In genomic region chr8:10994390-10994954, GRCm38 (mm10) we compare ENCODE assay signal across 17 mouse cellular contexts. TPM values are rescaled to one million over a fixed set of nuclear protein-coding genes. Genes with fewer than 3 reads are reported as not detected.
DNase-seq lines count a peak whose midpoint lies in the region; ATAC-seq and TF ChIP-seq lines count a peak whose summit lies in the region.
"Had no signal": no experiment of that assay in that cellular context is flagged by ENCODE, and none has a peak within 500 bp of the region (broad histone marks: within the 10 kb centered on the region; RNA-seq: fewer than 3 reads in every experiment).

No protein-coding gene starts in this region.

- H3K9ac ChIP-seq in intestine, embryonic 16.5 days (ENCODE audit: low read depth, low read length): no peak overlapping the region; the same call in 1 of the 2 replicates
- H3K9ac ChIP-seq in stomach, postnatal 0 days (ENCODE audit: low read length): no peak overlapping the region
- H3K9ac ChIP-seq: hindbrain, embryonic 15.5 days; limb, embryonic 13.5 days had no signal

- TF ChIP-seq POLR2A in cerebellum, adult 2 months (IDR thresholded peaks at IDR 0.05; ENCODE audit: borderline replicate concordance, insufficient read depth, low read length): no peak

- intact Hi-C loops in gastrocnemius, adult 2 months (cut with DNase I): no loop called here

- TF ChIP-seq CTCF in gastrocnemius, adult 2 months (IDR thresholded peaks at IDR 0.05): no peak
- no peak for TF ChIP-seq CTCF in stomach, postnatal 0 days (IDR thresholded peaks at IDR 0.05; ENCODE audit: low read depth)
- TF ChIP-seq CTCF in cerebellum, adult 2 months (IDR thresholded peaks at IDR 0.05; ENCODE audit: borderline replicate concordance, insufficient read depth, low read depth, low read length): no peak

- H3K4me2 ChIP-seq in intestine, embryonic 16.5 days (ENCODE audit: low read depth, low read length): 0 out of 2 replicates have a peak overlapping the region, but pooled peaks have one; percentile 6
- no peak overlapping the region for H3K4me2 ChIP-seq in stomach, postnatal 0 days (replicated peaks; ENCODE audit: low read depth)
- H3K4me2 ChIP-seq: hindbrain, embryonic 15.5 days; limb, embryonic 13.5 days; midbrain, embryonic 11.5 days had no signal

- no peak overlapping the region for H3K4me3 ChIP-seq in gastrocnemius, adult 2 months
- H3K4me3 ChIP-seq in megakaryocyte, embryonic 14.5 days (replicated peaks): peak overlapping the region; percentile 79
- H3K4me3 ChIP-seq in intestine, embryonic 16.5 days (ENCODE audit: low read length): no peak overlapping the region
- H3K4me3 ChIP-seq in stomach, postnatal 0 days (ENCODE audit: low read depth, low read length): no peak overlapping the region
- H3K4me3 ChIP-seq in cerebellum, adult 2 months (replicated peaks; ENCODE audit: insufficient read depth, low read depth, low read length): no peak overlapping the region
- H3K4me3 ChIP-seq: hindbrain, embryonic 15.5 days; layer of hippocampus, adult 2 months; left cerebral cortex, adult 2 months; limb, embryonic 13.5 days had no signal

- no peak for TF ChIP-seq EP300 in stomach, postnatal 0 days (optimal IDR thresholded peaks at IDR 0.05)

- 85% methylated on average over 6 of the region's 6 CpGs for WGBS in intestine, embryonic 16.5 days
- 75% methylated on average over 6 of the region's 6 CpGs for WGBS in stomach, postnatal 0 days
- 83% methylated on average over 6 of the region's 6 CpGs for WGBS in cerebellum, adult 2 months

- H3K9me3 ChIP-seq in megakaryocyte, embryonic 14.5 days: no peaks in the 10 kb centered on the region
- H3K9me3 ChIP-seq in intestine, embryonic 16.5 days (ENCODE audit: control insufficient read depth, low read length): no peaks in the 10 kb centered on the region
- no peaks in the 10 kb centered on the region for H3K9me3 ChIP-seq in stomach, postnatal 0 days (ENCODE audit: control insufficient read depth, low read length)
- H3K9me3 ChIP-seq: hindbrain, embryonic 15.5 days; limb, embryonic 13.5 days had no signal

- H3K27ac ChIP-seq in gastrocnemius, adult 2 months: peak overlapping the region; percentile 86
- H3K27ac ChIP-seq in intestine, embryonic 16.5 days (ENCODE audit: low read length): 0 out of 2 replicates have a peak overlapping the region, but pooled peaks have one; percentile 37
- H3K27ac ChIP-seq in stomach, postnatal 0 days (replicated peaks): peak overlapping the region; percentile 67
- H3K27ac ChIP-seq in cerebellum, adult 2 months (ENCODE audit: insufficient read depth, low read length): no peak overlapping the region
- H3K27ac ChIP-seq: hindbrain, embryonic 15.5 days; layer of hippocampus, adult 2 months; left cerebral cortex, adult 2 months; limb, embryonic 13.5 days had no signal

- DNase-seq in gastrocnemius, adult 2 months: no peak
- DNase-seq in gastrocnemius, postnatal 10 days: no peak
- no peak for DNase-seq in stomach, postnatal 0 days (ENCODE audit: low spot score)
- no peak for DNase-seq in embryo, embryonic 10.5 days (ENCODE audit: low spot score)
- DNase-seq in cerebellum, adult 2 months: no peak
- DNase-seq: cerebellum, postnatal 10 days; heart, postnatal 10 days; kidney, adult 9 months; right cerebral cortex, adult 18-20 months had no signal

- H3K4me1 ChIP-seq in megakaryocyte, embryonic 14.5 days: peaks cover 93% of the 10 kb centered on the region
- H3K4me1 ChIP-seq in intestine, embryonic 16.5 days (ENCODE audit: control insufficient read depth, insufficient read depth, low read length): peaks cover 52% of the 10 kb centered on the region
- peaks cover 8% of the 10 kb centered on the region; the same call in 1 of the 2 replicates for H3K4me1 ChIP-seq in stomach, postnatal 0 days (replicated peaks; ENCODE audit: control insufficient read depth, insufficient read depth)
- H3K4me1 ChIP-seq in cerebellum, adult 2 months (ENCODE audit: control insufficient read depth, insufficient read depth, low read length): peaks cover 22% of the 10 kb centered on the region

- H3K36me3 ChIP-seq in megakaryocyte, embryonic 14.5 days (replicated peaks; ENCODE audit: low read length): peaks cover 96% of the 10 kb centered on the region
- H3K36me3 ChIP-seq in intestine, embryonic 16.5 days (ENCODE audit: control insufficient read depth, insufficient read depth, low read length): 0 out of 2 replicates have a peak, but pooled peaks cover 5% of the 10 kb centered on the region
- no peaks in the 10 kb centered on the region for H3K36me3 ChIP-seq in stomach, postnatal 0 days (ENCODE audit: control insufficient read depth, insufficient read depth, low read length)
- H3K36me3 ChIP-seq: hindbrain, embryonic 15.5 days had no signal

- ATAC-seq in megakaryocyte, adult 5-6 weeks (ENCODE audit: poor library complexity, severe bottlenecking): no peak
- peak; percentile 36 for ATAC-seq in intestine, embryonic 16.5 days
- ATAC-seq in stomach, postnatal 0 days (ENCODE audit: low FRiP score, low TSS enrichment): 0 out of 2 replicates have a peak, but pooled peaks have one; percentile 36

- no peaks in the 10 kb centered on the region for H3K27me3 ChIP-seq in megakaryocyte, embryonic 14.5 days (replicated peaks)
- no peaks in the 10 kb centered on the region for H3K27me3 ChIP-seq in intestine, embryonic 16.5 days (replicated peaks; ENCODE audit: control insufficient read depth, insufficient read depth, low read length)
- no peaks in the 10 kb centered on the region for H3K27me3 ChIP-seq in stomach, postnatal 0 days (ENCODE audit: control insufficient read depth, insufficient read depth, low read length)
- no peaks in the 10 kb centered on the region for H3K27me3 ChIP-seq in cerebellum, adult 2 months (ENCODE audit: control insufficient read depth, insufficient read depth, low read length)
- H3K27me3 ChIP-seq: hindbrain, embryonic 15.5 days; limb, embryonic 13.5 days had no signal

RNA-seq across cellular contexts. Expression of gene Irs2, which starts 13.8 kb away (rescaled TPM):
- total RNA-seq in gastrocnemius, adult 2 months (2021): 10 to 100 TPM; 28.2 to 44.8 TPM
- total RNA-seq in gastrocnemius, postnatal 10 days (2021): 10 to 100 TPM; 10.1 to 10.4 TPM
- polyA plus RNA-seq in megakaryocyte, embryonic 14.5 days (2012; ENCODE audit: insufficient read depth, low replicate concordance): 77.5 and 176 TPM in 2 replicates
- total RNA-seq in megakaryocyte, adult 5-6 weeks (2015): 12.3 and 12.5 TPM in 2 replicates
- total RNA-seq in megakaryocyte, adult 5-6 weeks (2017): 7.6 and 10.9 TPM in 2 replicates
- 4.4 and 4.7 TPM in 2 replicates for polyA plus RNA-seq in intestine, embryonic 16.5 days (2015; fragmentation: Nextera tagmentation; extraction: Ambion mirVana)
- polyA plus RNA-seq in stomach, postnatal 0 days (2015; fragmentation: Nextera tagmentation; extraction: Ambion mirVana): 3.3 and 3.9 TPM in 2 replicates
- polyA plus RNA-seq in cerebellum, adult 2 months (2012; rRNA removed): 26.2 and 27.3 TPM in 2 replicates
